ENCODE assay signal across 17 mouse cellular contexts in genomic region chr3:131212200-131212599, GRCm38 (mm10). TPM values are rescaled to one million over a fixed set of nuclear protein-coding genes. Genes with fewer than 3 reads are reported as not detected.
A peak's percentile ranks its signal among the peaks of the same experiment; 100 is the strongest.
DNase-seq lines count a peak whose midpoint lies in the region; ATAC-seq and TF ChIP-seq lines count a peak whose summit lies in the region.
"Had no signal": no experiment of that assay in that cellular context is flagged by ENCODE, and none has a peak within 500 bp of the region (broad histone marks: within the 10 kb centered on the region; RNA-seq: fewer than 3 reads in every experiment).

No protein-coding gene starts in this region.

- no peak for ATAC-seq in hindbrain, postnatal 0 days
- no peak for ATAC-seq in hindbrain, embryonic 13.5 days (ENCODE audit: low FRiP score)
- ATAC-seq: forebrain, embryonic 16.5 days had no signal

- peak; percentile 31 for TF ChIP-seq CTCF in hindbrain, postnatal 0 days (IDR thresholded peaks at IDR 0.05; ENCODE audit: low read depth)
- peak; percentile 64; the same call in 1 of the 2 replicates for TF ChIP-seq CTCF in testis, adult 2 months (IDR thresholded peaks at IDR 0.05; ENCODE audit: control insufficient read depth, insufficient read depth, insufficient replicate concordance, low read depth, low read length)
- peak; percentile 48; the same call in 1 of the 2 replicates for TF ChIP-seq CTCF in brain, embryonic 14.5 days (IDR thresholded peaks at IDR 0.05; ENCODE audit: borderline replicate concordance, extremely low read depth, insufficient read depth, insufficient read length)

- no peaks in the 10 kb centered on the region for H3K36me3 ChIP-seq in hindbrain, postnatal 0 days (ENCODE audit: insufficient read depth, low read length)
- H3K36me3 ChIP-seq in hindbrain, embryonic 13.5 days = no peaks in the 10 kb centered on the region
- H3K36me3 ChIP-seq in testis, adult 2 months (ENCODE audit: control insufficient read depth, insufficient read depth, low read length) = no peaks in the 10 kb centered on the region; the same call in 1 of the 2 replicates
- H3K36me3 ChIP-seq: liver, embryonic 15.5 days; neural tube, embryonic 15.5 days had no signal

- H3K4me3 ChIP-seq in hindbrain, postnatal 0 days (ENCODE audit: low read length) = no peak overlapping the region
- no peak overlapping the region for H3K4me3 ChIP-seq in hindbrain, embryonic 13.5 days
- no peak overlapping the region for H3K4me3 ChIP-seq in testis, adult 2 months (ENCODE audit: control insufficient read depth, low read depth, low read length)
- H3K4me3 ChIP-seq: embryonic facial prominence, embryonic 12.5 days; liver, embryonic 15.5 days; neural tube, embryonic 15.5 days had no signal

- no peak for TF ChIP-seq POLR2A in testis, adult 2 months (IDR thresholded peaks at IDR 0.05; ENCODE audit: control insufficient read depth, low read depth, low read length)
- no peak for TF ChIP-seq POLR2A in brain, embryonic 14.5 days (IDR thresholded peaks at IDR 0.05; ENCODE audit: borderline replicate concordance, extremely low read depth, insufficient read depth, insufficient read length, poor library complexity, severe bottlenecking)

- no peak for DNase-seq in hindbrain, postnatal 0 days (ENCODE audit: low spot score)
- no peak for DNase-seq in testis, postnatal 14 days (ENCODE audit: low spot score)
- no peak for DNase-seq in brain, embryonic 14.5 days (ENCODE audit: low read depth)
- peak; percentile 71 for DNase-seq in thymus, postnatal 4 days
- no peak for DNase-seq in cerebellum, adult 8-10 months
- DNase-seq in spleen, adult 12 weeks (ENCODE audit: low spot score) = no peak
- DNase-seq: adrenal gland, postnatal 10 days; cerebellum, adult 9-10 months; heart, postnatal 4 days; right cerebral cortex, postnatal 14 days had no signal

- no peaks in the 10 kb centered on the region for H3K4me1 ChIP-seq in hindbrain, postnatal 0 days (ENCODE audit: insufficient read depth, low read length)
- H3K4me1 ChIP-seq in hindbrain, embryonic 13.5 days (replicated peaks) = no peaks in the 10 kb centered on the region
- no peaks in the 10 kb centered on the region for H3K4me1 ChIP-seq in testis, adult 2 months (ENCODE audit: control insufficient read depth, insufficient read depth, low read length)
- H3K4me1 ChIP-seq: liver, embryonic 15.5 days; neural tube, embryonic 15.5 days had no signal

- 88% methylated on average over 7 of the region's 7 CpGs for WGBS in hindbrain, postnatal 0 days
- WGBS in hindbrain, embryonic 13.5 days = 89% methylated on average over 7 of the region's 7 CpGs

- H3K27me3 ChIP-seq in hindbrain, postnatal 0 days (ENCODE audit: insufficient read depth, low read length) = no peaks in the 10 kb centered on the region
- no peaks in the 10 kb centered on the region for H3K27me3 ChIP-seq in hindbrain, embryonic 13.5 days
- H3K27me3 ChIP-seq in testis, adult 2 months (ENCODE audit: control insufficient read depth, insufficient read depth, low read length) = no peaks in the 10 kb centered on the region
- H3K27me3 ChIP-seq: embryonic facial prominence, embryonic 12.5 days; liver, embryonic 15.5 days; neural tube, embryonic 15.5 days had no signal

- no peak overlapping the region for H3K9ac ChIP-seq in hindbrain, postnatal 0 days (replicated peaks; ENCODE audit: low read length)
- H3K9ac ChIP-seq in hindbrain, embryonic 13.5 days = no peak overlapping the region
- H3K9ac ChIP-seq: embryonic facial prominence, embryonic 12.5 days; liver, embryonic 15.5 days; neural tube, embryonic 15.5 days had no signal

- H3K27ac ChIP-seq in hindbrain, postnatal 0 days = no peak overlapping the region
- H3K27ac ChIP-seq in hindbrain, embryonic 13.5 days = no peak overlapping the region
- no peak overlapping the region for H3K27ac ChIP-seq in testis, adult 2 months (ENCODE audit: control insufficient read depth, insufficient read depth, low read depth, low read length)
- H3K27ac ChIP-seq: embryonic facial prominence, embryonic 12.5 days; liver, embryonic 15.5 days; neural tube, embryonic 15.5 days had no signal

- H3K4me2 ChIP-seq in hindbrain, postnatal 0 days (ENCODE audit: low read depth, low read length) = no peak overlapping the region
- no peak overlapping the region for H3K4me2 ChIP-seq in hindbrain, embryonic 13.5 days
- H3K4me2 ChIP-seq: embryonic facial prominence, embryonic 12.5 days; liver, embryonic 15.5 days; midbrain, embryonic 11.5 days; neural tube, embryonic 15.5 days had no signal

- no peaks in the 10 kb centered on the region for H3K9me3 ChIP-seq in hindbrain, postnatal 0 days (ENCODE audit: low read length)
- no peaks in the 10 kb centered on the region for H3K9me3 ChIP-seq in hindbrain, embryonic 13.5 days
- H3K9me3 ChIP-seq: embryonic facial prominence, embryonic 12.5 days; liver, embryonic 15.5 days; neural tube, embryonic 15.5 days had no signal

RNA-seq across cellular contexts. Expression of gene Hadh, which starts 59.7 kb away (rescaled TPM):
- total RNA-seq in hindbrain, postnatal 0 days (2014; rRNA removed) = 25.0 and 27.6 TPM in 2 replicates
- 46.3 and 50.9 TPM in 2 replicates for polyA plus RNA-seq in hindbrain, postnatal 0 days (2015; fragmentation: Nextera tagmentation; extraction: Ambion mirVana)
- 33.1 and 34.1 TPM in 2 replicates for polyA plus RNA-seq in hindbrain, embryonic 13.5 days (2015; fragmentation: Nextera tagmentation; extraction: Ambion mirVana)
- polyA plus RNA-seq in testis, adult 2 months (2012; rRNA removed) = 30.2 and 36.2 TPM in 2 replicates
- 29.4 and 32.0 TPM in 2 replicates for polyA plus RNA-seq in brain, embryonic 14.5 days (2012; rRNA removed)
